Mouse (Mus musculus): ENCODE results near the gene 4930442H23Rik. TPM values are rescaled to one million over a fixed set of nuclear protein-coding genes. Genes with fewer than 3 reads are reported as not detected.

4930442H23Rik gene
- polyA plus RNA-seq, 1 experiment: 0.07 TPM

GRCm38 (mm10) chr10:81161602-81162317 lies 21.9 kb downstream of the 4930442H23Rik start:
- Histone ChIP-seq H3K36me3 (ENCODE audit: control insufficient read depth, insufficient read depth) (peaks cover 42% of the 10 kb centered on the region), H3K27me3 (ENCODE audit: control insufficient read depth, insufficient read depth, insufficient read length) (no peaks in the 10 kb centered on the region), H3K4me3 (ENCODE audit: insufficient read depth, poor library complexity, severe bottlenecking) (no peak overlapping the region), H3K79me3 (ENCODE audit: low read depth) (peaks cover 35% of the 10 kb centered on the region), H3K79me2 (ENCODE audit: control insufficient read depth, insufficient read depth) (peaks cover 84% of the 10 kb centered on the region), H3ac (ENCODE audit: control insufficient read depth, insufficient read length, low read depth) (no peak overlapping the region)
- TF ChIP-seq USF1 (IDR thresholded peaks at IDR 0.05; ENCODE audit: low read depth): no peak
- no peak for TF ChIP-seq CEBPB (IDR thresholded peaks at IDR 0.05; ENCODE audit: low read depth)
- TF ChIP-seq MYOD1 (IDR thresholded peaks at IDR 0.05; ENCODE audit: control insufficient read depth, insufficient read length, low read depth): no peak
- no peak for TF ChIP-seq MYOG (IDR thresholded peaks at IDR 0.05; ENCODE audit: control insufficient read depth, extremely low read depth, insufficient read length)
- TF ChIP-seq MAX (IDR thresholded peaks at IDR 0.05): no peak
- TF ChIP-seq CTCF (IDR thresholded peaks at IDR 0.05; ENCODE audit: control insufficient read depth, insufficient read depth, insufficient read length): no peak
- no peak for TF ChIP-seq FOSL1 (IDR thresholded peaks at IDR 0.05; ENCODE audit: insufficient read depth, low read length, poor library complexity, severe bottlenecking)

GRCm38 (mm10) chr10:81154736-81155135 lies 28.9 kb downstream of the 4930442H23Rik start:
- no peak overlapping the region for H3K4me3 ChIP-seq (ENCODE audit: insufficient read depth, poor library complexity, severe bottlenecking)
- TF ChIP-seq CTCF (IDR thresholded peaks at IDR 0.05; ENCODE audit: control insufficient read depth, insufficient read depth, insufficient read length) (no peak), MAX (IDR thresholded peaks at IDR 0.05) (no peak), MYOG (IDR thresholded peaks at IDR 0.05; ENCODE audit: control insufficient read depth, extremely low read depth, insufficient read length) (no peak), FOSL1 (IDR thresholded peaks at IDR 0.05; ENCODE audit: insufficient read depth, low read length, poor library complexity, severe bottlenecking) (no peak), CEBPB (IDR thresholded peaks at IDR 0.05; ENCODE audit: low read depth) (no peak), MYOD1 (IDR thresholded peaks at IDR 0.05; ENCODE audit: control insufficient read depth, insufficient read length, low read depth) (no peak), USF1 (IDR thresholded peaks at IDR 0.05; ENCODE audit: low read depth) (no peak)
- peaks cover 41% of the 10 kb centered on the region for H3K36me3 ChIP-seq (ENCODE audit: control insufficient read depth, insufficient read depth)
- H3K79me2 ChIP-seq (ENCODE audit: control insufficient read depth, insufficient read depth): peaks cover 30% of the 10 kb centered on the region
- no peak overlapping the region for H3ac ChIP-seq (ENCODE audit: control insufficient read depth, insufficient read length, low read depth)
- H3K79me3 ChIP-seq (ENCODE audit: low read depth): no peaks in the 10 kb centered on the region
- no peaks in the 10 kb centered on the region for H3K27me3 ChIP-seq (ENCODE audit: control insufficient read depth, insufficient read depth, insufficient read length)

- Histone ChIP-seq H3ac (ENCODE audit: control insufficient read depth, insufficient read length, low read depth) (no peak overlapping the region), H3K4me3 (ENCODE audit: insufficient read depth, poor library complexity, severe bottlenecking) (no peak overlapping the region), H3K79me3 (ENCODE audit: low read depth) (peaks cover 3% of the 10 kb centered on the region), H3K27me3 (ENCODE audit: control insufficient read depth, insufficient read depth, insufficient read length) (no peaks in the 10 kb centered on the region), H3K36me3 (ENCODE audit: control insufficient read depth, insufficient read depth) (peaks cover 41% of the 10 kb centered on the region), H3K79me2 (ENCODE audit: control insufficient read depth, insufficient read depth) (peaks cover 31% of the 10 kb centered on the region)
- no peak for TF ChIP-seq MYOG (IDR thresholded peaks at IDR 0.05; ENCODE audit: control insufficient read depth, extremely low read depth, insufficient read length)
- TF ChIP-seq FOSL1 (IDR thresholded peaks at IDR 0.05; ENCODE audit: insufficient read depth, low read length, poor library complexity, severe bottlenecking): no peak
- TF ChIP-seq USF1 (IDR thresholded peaks at IDR 0.05; ENCODE audit: low read depth): no peak
- TF ChIP-seq MYOD1 (IDR thresholded peaks at IDR 0.05; ENCODE audit: control insufficient read depth, insufficient read length, low read depth): no peak
- TF ChIP-seq CTCF (IDR thresholded peaks at IDR 0.05; ENCODE audit: control insufficient read depth, insufficient read depth, insufficient read length): no peak
- TF ChIP-seq MAX (IDR thresholded peaks at IDR 0.05): no peak
Measured at GRCm38 (mm10) chr10:81154313-81154712, 29.3 kb downstream of the 4930442H23Rik start.

GRCm38 (mm10) chr10:81152609-81153008 lies 31.0 kb downstream of the 4930442H23Rik start:
- TF ChIP-seq CTCF (IDR thresholded peaks at IDR 0.05; ENCODE audit: control insufficient read depth, insufficient read depth, insufficient read length) (no peak), CEBPB (IDR thresholded peaks at IDR 0.05; ENCODE audit: low read depth) (no peak), MYOG (IDR thresholded peaks at IDR 0.05; ENCODE audit: control insufficient read depth, extremely low read depth, insufficient read length) (no peak), MYOD1 (IDR thresholded peaks at IDR 0.05; ENCODE audit: control insufficient read depth, insufficient read length, low read depth) (no peak), USF1 (IDR thresholded peaks at IDR 0.05; ENCODE audit: low read depth) (no peak), FOSL1 (IDR thresholded peaks at IDR 0.05; ENCODE audit: insufficient read depth, low read length, poor library complexity, severe bottlenecking) (no peak), MAX (IDR thresholded peaks at IDR 0.05) (no peak)
- peaks cover 51% of the 10 kb centered on the region for H3K36me3 ChIP-seq (ENCODE audit: control insufficient read depth, insufficient read depth)

GRCm38 (mm10) chr10:81151261-81151660 lies 32.4 kb downstream of the 4930442H23Rik start:
- Histone ChIP-seq H3K79me2 (ENCODE audit: control insufficient read depth, insufficient read depth) (peaks cover 51% of the 10 kb centered on the region), H3K27me3 (ENCODE audit: control insufficient read depth, insufficient read depth, insufficient read length) (no peaks in the 10 kb centered on the region), H3ac (ENCODE audit: control insufficient read depth, insufficient read length, low read depth) (no peak overlapping the region), H3K4me3 (ENCODE audit: insufficient read depth, poor library complexity, severe bottlenecking) (no peak overlapping the region), H3K79me3 (ENCODE audit: low read depth) (peaks cover 29% of the 10 kb centered on the region), H3K36me3 (ENCODE audit: control insufficient read depth, insufficient read depth) (peaks cover 52% of the 10 kb centered on the region)
- TF ChIP-seq CEBPB (IDR thresholded peaks at IDR 0.05; ENCODE audit: low read depth): no peak
- no peak for TF ChIP-seq USF1 (IDR thresholded peaks at IDR 0.05; ENCODE audit: low read depth)
- TF ChIP-seq FOSL1 (IDR thresholded peaks at IDR 0.05; ENCODE audit: insufficient read depth, low read length, poor library complexity, severe bottlenecking): no peak
- no peak for TF ChIP-seq MYOD1 (IDR thresholded peaks at IDR 0.05; ENCODE audit: control insufficient read depth, insufficient read length, low read depth)
- TF ChIP-seq CTCF (IDR thresholded peaks at IDR 0.05; ENCODE audit: control insufficient read depth, insufficient read depth, insufficient read length): no peak
- no peak for TF ChIP-seq MYOG (IDR thresholded peaks at IDR 0.05; ENCODE audit: control insufficient read depth, extremely low read depth, insufficient read length)
- no peak for TF ChIP-seq MAX (IDR thresholded peaks at IDR 0.05)

More at GRCm38 (mm10) chr10:81152609-81153008, 31.0 kb downstream of the 4930442H23Rik start:
- peaks cover 37% of the 10 kb centered on the region for H3K79me2 ChIP-seq (ENCODE audit: control insufficient read depth, insufficient read depth)
- H3ac ChIP-seq (ENCODE audit: control insufficient read depth, insufficient read length, low read depth): no peak overlapping the region
- H3K27me3 ChIP-seq (ENCODE audit: control insufficient read depth, insufficient read depth, insufficient read length): no peaks in the 10 kb centered on the region
- no peak overlapping the region for H3K4me3 ChIP-seq (ENCODE audit: insufficient read depth, poor library complexity, severe bottlenecking)
- H3K79me3 ChIP-seq (ENCODE audit: low read depth): peaks cover 16% of the 10 kb centered on the region
